Comparison of ENCODE assay signal across 8 mouse cellular contexts in the genomic region with DNA sequence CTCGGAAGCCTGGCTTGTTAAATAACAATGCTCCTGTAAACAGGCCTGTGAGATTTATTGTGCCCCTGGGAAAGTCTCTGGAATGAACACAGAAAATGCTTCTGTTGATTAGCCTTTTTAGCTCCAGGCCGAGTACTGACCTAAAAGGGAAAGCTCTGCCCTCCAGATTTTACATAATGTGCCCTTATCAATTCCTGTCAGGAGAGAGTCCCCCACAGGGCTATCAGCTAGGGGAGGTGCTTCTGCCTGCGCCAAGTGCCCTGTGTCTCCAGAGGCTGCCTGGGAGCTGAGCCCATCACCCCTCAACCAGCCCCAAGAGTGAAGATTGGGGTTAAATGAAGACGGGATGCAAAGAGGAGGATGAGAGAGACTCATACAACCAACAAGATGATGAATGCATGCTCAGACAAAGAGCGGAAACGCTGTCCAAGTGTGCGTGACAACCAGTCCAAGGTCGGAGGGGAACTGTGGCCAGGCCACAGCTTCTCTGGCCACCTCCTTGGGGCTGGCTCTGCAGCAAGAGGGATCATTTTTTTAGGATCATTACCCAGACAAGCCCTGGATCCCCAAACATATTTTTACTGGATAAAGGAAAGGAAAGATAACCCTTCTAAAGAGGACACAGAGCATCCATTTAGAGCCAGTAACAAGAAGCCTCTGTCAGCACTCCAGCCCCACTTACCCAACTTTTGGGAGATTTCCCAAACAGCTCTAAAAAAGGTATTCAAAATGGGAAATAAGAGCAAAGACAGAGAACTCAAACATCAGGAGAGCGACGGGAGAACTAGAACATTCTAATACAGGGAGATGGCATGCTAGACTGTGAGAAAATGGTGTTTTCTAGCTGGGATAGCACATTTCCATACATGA.
DNase-seq lines count a peak whose midpoint lies in the region; ATAC-seq lines count a peak whose summit lies in the region.

No protein-coding gene starts in this region.

- no peaks in the 10 kb centered on the region for H3K9me3 ChIP-seq in heart, embryonic 10.5 days
- H3K9me3 ChIP-seq in kidney, embryonic 15.5 days (replicated peaks) = no peaks in the 10 kb centered on the region
- no peaks in the 10 kb centered on the region for H3K9me3 ChIP-seq in midbrain, embryonic 15.5 days
- H3K9me3 ChIP-seq in forebrain, embryonic 11.5 days (ENCODE audit: control insufficient read depth, low read length) = no peaks in the 10 kb centered on the region

- DNase-seq in ovary, adult 18-20 months (ENCODE audit: low spot score) = peak; percentile 39
- DNase-seq in ovary, postnatal 14 days (ENCODE audit: low spot score) = no peak
- DNase-seq in heart, embryonic 10.5 days (ENCODE audit: low spot score) = no peak
- no peak for DNase-seq in left cerebral cortex, postnatal 10 days (ENCODE audit: extremely low spot score in 1 of 2, low spot score in 2 of 2)
- no peak for DNase-seq in forebrain, embryonic 11.5 days (ENCODE audit: low spot score)
- no peak for DNase-seq in right cerebral cortex, postnatal 10 days (ENCODE audit: low spot score in 2 of 2)

- peaks cover 65% of the 10 kb centered on the region for H3K4me1 ChIP-seq in heart, embryonic 10.5 days
- H3K4me1 ChIP-seq in kidney, embryonic 15.5 days = peaks cover 74% of the 10 kb centered on the region
- peaks cover 11% of the 10 kb centered on the region for H3K4me1 ChIP-seq in midbrain, embryonic 15.5 days
- peaks cover 5% of the 10 kb centered on the region; the same call in 1 of the 2 replicates for H3K4me1 ChIP-seq in forebrain, embryonic 11.5 days (replicated peaks; ENCODE audit: control insufficient read depth, insufficient read depth, low read length)

- no peaks in the 10 kb centered on the region for H3K27me3 ChIP-seq in heart, embryonic 10.5 days (ENCODE audit: insufficient read depth, poor library complexity, severe bottlenecking)
- H3K27me3 ChIP-seq in kidney, embryonic 15.5 days = no peaks in the 10 kb centered on the region
- H3K27me3 ChIP-seq in midbrain, embryonic 15.5 days (replicated peaks) = no peaks in the 10 kb centered on the region
- H3K27me3 ChIP-seq in forebrain, embryonic 11.5 days (ENCODE audit: control insufficient read depth, insufficient read depth, low read length) = no peaks in the 10 kb centered on the region

- no peaks in the 10 kb centered on the region for H3K36me3 ChIP-seq in heart, embryonic 10.5 days
- no peaks in the 10 kb centered on the region for H3K36me3 ChIP-seq in kidney, embryonic 15.5 days
- H3K36me3 ChIP-seq in midbrain, embryonic 15.5 days (replicated peaks) = no peaks in the 10 kb centered on the region
- no peaks in the 10 kb centered on the region for H3K36me3 ChIP-seq in forebrain, embryonic 11.5 days (ENCODE audit: control insufficient read depth, insufficient read depth, low read length)

- 0 out of 2 replicates have a peak overlapping the region, but pooled peaks have one; percentile 10 for H3K4me2 ChIP-seq in kidney, embryonic 15.5 days
- H3K4me2 ChIP-seq in midbrain, embryonic 15.5 days = no peak overlapping the region
- no peak overlapping the region for H3K4me2 ChIP-seq in forebrain, embryonic 11.5 days (ENCODE audit: low read depth, low read length, severe bottlenecking)

- intact Hi-C loops in left cerebral cortex, postnatal 10 days (cut with DNase I) = loop anchor here (5.0 kb wide), 2 partner anchors 40 to 45 kb away; no protein-coding TSS in a partner anchor

- H3K27ac ChIP-seq in heart, embryonic 10.5 days = peak overlapping the region; percentile 62
- peak overlapping the region; percentile 73 for H3K27ac ChIP-seq in kidney, embryonic 15.5 days
- H3K27ac ChIP-seq in midbrain, embryonic 15.5 days = peak overlapping the region; percentile 54
- H3K27ac ChIP-seq in forebrain, embryonic 11.5 days (ENCODE audit: low read depth, low read length) = no peak overlapping the region

- H3K4me3 ChIP-seq in heart, embryonic 10.5 days = peak overlapping the region; percentile 9; the same call in 1 of the 2 replicates
- no peak overlapping the region for H3K4me3 ChIP-seq in kidney, embryonic 15.5 days (replicated peaks)
- H3K4me3 ChIP-seq in midbrain, embryonic 15.5 days = no peak overlapping the region
- no peak overlapping the region for H3K4me3 ChIP-seq in forebrain, embryonic 11.5 days (ENCODE audit: low read depth, low read length)

- WGBS in heart, embryonic 10.5 days = 25% methylated on average over 10 of the region's 10 CpGs
- 34% methylated on average over 10 of the region's 10 CpGs for WGBS in kidney, embryonic 15.5 days
- 50% methylated on average over 10 of the region's 10 CpGs for WGBS in midbrain, embryonic 15.5 days
- WGBS in forebrain, embryonic 11.5 days = 59% methylated on average over 10 of the region's 10 CpGs

- peak; percentile 26; the same call in 1 of the 2 replicates for ATAC-seq in kidney, embryonic 15.5 days (replicated peaks; ENCODE audit: low FRiP score)
- ATAC-seq in midbrain, embryonic 15.5 days (replicated peaks) = no peak
- no peak for ATAC-seq in forebrain, embryonic 11.5 days (replicated peaks; ENCODE audit: low FRiP score)

- no peak overlapping the region for H3K9ac ChIP-seq in kidney, embryonic 15.5 days
- no peak overlapping the region for H3K9ac ChIP-seq in midbrain, embryonic 15.5 days
- no peak overlapping the region for H3K9ac ChIP-seq in forebrain, embryonic 11.5 days (ENCODE audit: low read length)
